Mouse (Mus musculus) embryo, embryonic 10.5 days (tissue): Measurements from ENCODE around the gene Adamts18.

Experiments used
- DNase-seq: peaks from one replicate; pipeline ENCODE4 v3.0.0-alpha.2; 2015; ENCODE audit warnings: low spot score

The Adamts18 gene

GRCm38 (mm10) chr8:113848653-113849135 is at the start of gene Adamts18:
TSS of gene Adamts18 (minus strand) at chr8:113848738.
- peak; percentile 68 for DNase-seq

GRCm38 (mm10) chr8:113896446-113896845 is 47.9 kb upstream of the Adamts18 start:
- DNase-seq: no peak

- DNase-seq: no peak
Measured at GRCm38 (mm10) chr8:113891376-113891775, 42.8 kb upstream of the Adamts18 start.

- no peak for DNase-seq
Measured at GRCm38 (mm10) chr8:113886509-113886908, 38.0 kb upstream of the Adamts18 start.

- no peak for DNase-seq
Measured at GRCm38 (mm10) chr8:113885101-113885500, 36.6 kb upstream of the Adamts18 start.

GRCm38 (mm10) chr8:113883994-113884393 is 35.5 kb upstream of the Adamts18 start:
- peak; percentile 27 for DNase-seq

GRCm38 (mm10) chr8:113882558-113882957 is 34.0 kb upstream of the Adamts18 start:
- DNase-seq: no peak

GRCm38 (mm10) chr8:113878411-113879006 is 30.0 kb upstream of the Adamts18 start:
- no peak for DNase-seq

- DNase-seq: no peak
Measured at GRCm38 (mm10) chr8:113873446-113874120, 25.0 kb upstream of the Adamts18 start.

GRCm38 (mm10) chr8:113872436-113872835 is 23.9 kb upstream of the Adamts18 start:
- no peak for DNase-seq

GRCm38 (mm10) chr8:113866530-113866929 is 18.0 kb upstream of the Adamts18 start:
- no peak for DNase-seq

GRCm38 (mm10) chr8:113865326-113866093 is 17.0 kb upstream of the Adamts18 start:
- DNase-seq: no peak

GRCm38 (mm10) chr8:113859890-113860683 is 11.5 kb upstream of the Adamts18 start:
- DNase-seq: no peak

GRCm38 (mm10) chr8:113858801-113859200 is 10.3 kb upstream of the Adamts18 start:
- no peak for DNase-seq

GRCm38 (mm10) chr8:113854622-113855293 is 6.2 kb upstream of the Adamts18 start:
- no peak for DNase-seq

- DNase-seq: no peak
Measured at GRCm38 (mm10) chr8:113853714-113854113, 5.2 kb upstream of the Adamts18 start.

GRCm38 (mm10) chr8:113851655-113852054 is 3.1 kb upstream of the Adamts18 start:
- peak; percentile 73 for DNase-seq

GRCm38 (mm10) chr8:113848081-113848652 is 371 bp downstream of the Adamts18 start:
- peak; percentile 22 for DNase-seq

- no peak for DNase-seq
Measured at GRCm38 (mm10) chr8:113847606-113848080, 895 bp downstream of the Adamts18 start.

- DNase-seq: no peak
Measured at GRCm38 (mm10) chr8:113846669-113847068, 1.9 kb downstream of the Adamts18 start.

- DNase-seq: peak; percentile 26
Measured at GRCm38 (mm10) chr8:113844801-113845301, 3.7 kb downstream of the Adamts18 start.
